Mouse (Mus musculus) brain, adult 10 weeks (tissue): Measurements from ENCODE around the gene BC067074. TPM values are rescaled to one million over a fixed set of nuclear protein-coding genes. Genes with fewer than 3 reads are reported as not detected.

Experiments
- polyA plus RNA-seq: library from polyadenylated mRNA; stranded (reverse); fragments of 350-450 nt; fragmentation: Illumina TruSeq; extraction: RNeasy Lipid Tissue Mini Kit (QIAGEN cat#74804); gene quantifications from one replicate; pipeline ENCODE4 v1.2.3, GENCODE M21; 2015; ENCODE audit warnings: low read depth, low replicate concordance

Gene BC067074
- 0.68 TPM for polyA plus RNA-seq

GRCm38 (mm10) chr13:113292975-113293706, at the start of gene BC067074:
Gene BC067074, plus strand, starts transcription at chr13:113293159.

Other genes starting within 250 kb of the BC067074 start
- 12.7 TPM for gene Gpx8, start 246.7 kb upstream of the BC067074 start, polyA plus RNA-seq
- gene Gzma, start 192.2 kb upstream of the BC067074 start, polyA plus RNA-seq = not detected
- gene Esm1, start 83.5 kb upstream of the BC067074 start, polyA plus RNA-seq = 0.42 TPM
- 0.57 TPM for gene Gzmk, start 67.3 kb upstream of the BC067074 start, polyA plus RNA-seq